Mouse (Mus musculus): ENCODE results near the gene Gsg1l. TPM values are rescaled to one million over a fixed set of nuclear protein-coding genes. Genes with fewer than 3 reads are reported as not detected.
A peak's percentile ranks its signal among the peaks of the same experiment; 100 is the strongest.

Gene Gsg1l
- total and polyA plus RNA-seq, 2 experiments from 2014 or later = 5.7 to 16.6 TPM

- TF ChIP-seq EP300 (IDR thresholded peaks at IDR 0.05; ENCODE audit: low read depth) (no peak), CTCF (IDR thresholded peaks at IDR 0.05; ENCODE audit: low read depth) (no peak)
- no peak overlapping the region for H3K4me3 ChIP-seq (ENCODE audit: low read depth, low read length)
- H3K9ac ChIP-seq (replicated peaks; ENCODE audit: low read depth, low read length) = no peak overlapping the region
- no peaks in the 10 kb centered on the region for H3K9me3 ChIP-seq (replicated peaks; ENCODE audit: control insufficient read depth, low read length)
- 0 out of 2 replicates have a peak, but pooled peaks cover 6% of the 10 kb centered on the region for H3K4me1 ChIP-seq (ENCODE audit: control insufficient read depth, insufficient read depth)
- WGBS = 43% methylated on average over 4 of the region's 4 CpGs
- ATAC-seq (ENCODE audit: insufficient read depth, low read depth) (no peak), DNase-seq (ENCODE audit: low spot score) (peak; percentile 9)
- no peak overlapping the region for H3K4me2 ChIP-seq (ENCODE audit: low read depth, low read length)
- no peaks in the 10 kb centered on the region for H3K36me3 ChIP-seq (replicated peaks; ENCODE audit: control insufficient read depth, insufficient read depth, low read length)
- no peaks in the 10 kb centered on the region for H3K27me3 ChIP-seq (ENCODE audit: control insufficient read depth, insufficient read depth, low read length)
- H3K27ac ChIP-seq (ENCODE audit: low read depth) = no peak overlapping the region
Observed at GRCm38 (mm10) chr7:125878040-125878439, 204.2 kb downstream of the Gsg1l start.

GRCm38 (mm10) chr7:125873971-125874495 is 208.2 kb downstream of the Gsg1l start:
- Histone ChIP-seq H3K9ac (replicated peaks; ENCODE audit: low read depth, low read length) (no peak overlapping the region), H3K4me2 (ENCODE audit: low read depth, low read length) (no peak overlapping the region), H3K36me3 (replicated peaks; ENCODE audit: control insufficient read depth, insufficient read depth, low read length) (no peaks in the 10 kb centered on the region), H3K9me3 (replicated peaks; ENCODE audit: control insufficient read depth, low read length) (no peaks in the 10 kb centered on the region), H3K4me3 (ENCODE audit: low read depth, low read length) (no peak overlapping the region), H3K27ac (ENCODE audit: low read depth) (no peak overlapping the region), H3K4me1 (ENCODE audit: control insufficient read depth, insufficient read depth) (peaks cover 11% of the 10 kb centered on the region; the same call in 1 of the 2 replicates), H3K27me3 (ENCODE audit: control insufficient read depth, insufficient read depth, low read length) (no peaks in the 10 kb centered on the region)
- DNase-seq (ENCODE audit: low spot score) (no peak), ATAC-seq (ENCODE audit: insufficient read depth, low read depth) (no peak)
- no peak for TF ChIP-seq EP300 (IDR thresholded peaks at IDR 0.05; ENCODE audit: low read depth)
- no peak for TF ChIP-seq CTCF (IDR thresholded peaks at IDR 0.05; ENCODE audit: low read depth)
- 64% methylated on average over 6 of the region's 6 CpGs for WGBS

GRCm38 (mm10) chr7:125872874-125873273 is 209.3 kb downstream of the Gsg1l start:
- TF ChIP-seq EP300 (IDR thresholded peaks at IDR 0.05; ENCODE audit: low read depth) = no peak
- no peak for TF ChIP-seq CTCF (IDR thresholded peaks at IDR 0.05; ENCODE audit: low read depth)
- Histone ChIP-seq H3K27me3 (ENCODE audit: control insufficient read depth, insufficient read depth, low read length) (no peaks in the 10 kb centered on the region), H3K27ac (ENCODE audit: low read depth) (no peak overlapping the region), H3K4me1 (ENCODE audit: control insufficient read depth, insufficient read depth) (peaks cover 11% of the 10 kb centered on the region; the same call in 1 of the 2 replicates), H3K4me3 (ENCODE audit: low read depth, low read length) (no peak overlapping the region), H3K4me2 (ENCODE audit: low read depth, low read length) (no peak overlapping the region), H3K9me3 (replicated peaks; ENCODE audit: control insufficient read depth, low read length) (no peaks in the 10 kb centered on the region), H3K36me3 (replicated peaks; ENCODE audit: control insufficient read depth, insufficient read depth, low read length) (no peaks in the 10 kb centered on the region), H3K9ac (replicated peaks; ENCODE audit: low read depth, low read length) (no peak overlapping the region)
- DNase-seq (ENCODE audit: low spot score) (no peak), ATAC-seq (ENCODE audit: insufficient read depth, low read depth) (no peak)
- 80% methylated on average over 3 of the region's 3 CpGs for WGBS

GRCm38 (mm10) chr7:125872202-125872580 is 210.0 kb downstream of the Gsg1l start:
- no peak overlapping the region for H3K27ac ChIP-seq (ENCODE audit: low read depth)
- DNase-seq (ENCODE audit: low spot score) = no peak
- 61% methylated on average over 6 of the region's 6 CpGs for WGBS
- no peak for ATAC-seq (ENCODE audit: insufficient read depth, low read depth)
- H3K9ac ChIP-seq (replicated peaks; ENCODE audit: low read depth, low read length) = no peak overlapping the region
- H3K4me1 ChIP-seq (ENCODE audit: control insufficient read depth, insufficient read depth) = peaks cover 11% of the 10 kb centered on the region; the same call in 1 of the 2 replicates
- no peaks in the 10 kb centered on the region for H3K27me3 ChIP-seq (ENCODE audit: control insufficient read depth, insufficient read depth, low read length)
- H3K9me3 ChIP-seq (replicated peaks; ENCODE audit: control insufficient read depth, low read length) = no peaks in the 10 kb centered on the region
- no peak overlapping the region for H3K4me2 ChIP-seq (ENCODE audit: low read depth, low read length)
- TF ChIP-seq CTCF (IDR thresholded peaks at IDR 0.05; ENCODE audit: low read depth) (no peak), EP300 (IDR thresholded peaks at IDR 0.05; ENCODE audit: low read depth) (no peak)
- H3K36me3 ChIP-seq (replicated peaks; ENCODE audit: control insufficient read depth, insufficient read depth, low read length) = no peaks in the 10 kb centered on the region
- H3K4me3 ChIP-seq (ENCODE audit: low read depth, low read length) = no peak overlapping the region

- peaks cover 11% of the 10 kb centered on the region; the same call in 1 of the 2 replicates for H3K4me1 ChIP-seq (ENCODE audit: control insufficient read depth, insufficient read depth)
- TF ChIP-seq EP300 (IDR thresholded peaks at IDR 0.05; ENCODE audit: low read depth) (no peak), CTCF (IDR thresholded peaks at IDR 0.05; ENCODE audit: low read depth) (no peak)
- WGBS = 36% methylated on average over 12 of the region's 12 CpGs
- H3K4me3 ChIP-seq (ENCODE audit: low read depth, low read length) = no peak overlapping the region
- H3K9me3 ChIP-seq (replicated peaks; ENCODE audit: control insufficient read depth, low read length) = no peaks in the 10 kb centered on the region
- no peaks in the 10 kb centered on the region; the same call in 1 of the 2 replicates for H3K36me3 ChIP-seq (replicated peaks; ENCODE audit: control insufficient read depth, insufficient read depth, low read length)
- H3K27ac ChIP-seq (ENCODE audit: low read depth) = no peak overlapping the region
- DNase-seq (ENCODE audit: low spot score) (no peak), ATAC-seq (ENCODE audit: insufficient read depth, low read depth) (0 out of 2 replicates have a peak, but pooled peaks have one; percentile 10)
- no peak overlapping the region for H3K4me2 ChIP-seq (ENCODE audit: low read depth, low read length)
- no peaks in the 10 kb centered on the region for H3K27me3 ChIP-seq (ENCODE audit: control insufficient read depth, insufficient read depth, low read length)
- H3K9ac ChIP-seq (replicated peaks; ENCODE audit: low read depth, low read length) = no peak overlapping the region
Observed at GRCm38 (mm10) chr7:125871404-125872201, 210.6 kb downstream of the Gsg1l start.
